Mouse (Mus musculus) layer of hippocampus, adult 2 months (tissue): Measurements from ENCODE around the gene Lrrc75a. TPM values are rescaled to one million over a fixed set of nuclear protein-coding genes. Genes with fewer than 3 reads are reported as not detected.

ENCODE experiments used
- DNase-seq, 2 experiments: peaks; one replicate each; pipeline ENCODE4 v3.0.0; 2022; ENCODE audit warnings: low spot score in 2 of 2
- H3K27ac ChIP-seq: fragments of 200-600 bp; 2 replicates; pipeline ENCODE4 v1.8.1; 2022
- H3K4me3 ChIP-seq: fragments of 200-600 bp; 2 replicates; pipeline ENCODE4 v1.8.1; 2022; ENCODE audit warnings: mild to moderate bottlenecking
- CTCF ChIP-seq: fragments of 200-600 bp; conservative IDR thresholded peaks from 2 replicates; pipeline ENCODE4 v1.8.1; 2022; ENCODE audit warnings: antibody characterized with exemption, mild to moderate bottlenecking, moderate library complexity
- long read RNA-seq, 2 experiments: library from polyadenylated mRNA; stranded (forward); transcript quantifications; one replicate each; pipeline ENCODE4 v2.0.0; 2021; ENCODE audit warnings: borderline mapping rate in 2 of 2
- total RNA-seq, 2 experiments: library from RNA; stranded (reverse); gene quantifications; 2 replicates each; pipeline ENCODE4 v1.2.3; 2021

Gene Lrrc75a
- total RNA-seq, result 1 to 10 TPM; 7.3 to 7.6 TPM
- long read RNA-seq, experiment 1, partial matches to known transcripts, result 0 of 5 reads
- long read RNA-seq, experiment 1, other reads (novel, unspliced or antisense), result 2 of 5 reads
- long read RNA-seq, experiment 2, transcript Lrrc75a-201 (4 exons, 1,984 nt), result major isoform, 6 of 6 reads
- long read RNA-seq, experiment 2, partial matches to known transcripts, result 0 of 6 reads
- long read RNA-seq, experiment 2, other reads (novel, unspliced or antisense), result 0 of 6 reads

DNA sequence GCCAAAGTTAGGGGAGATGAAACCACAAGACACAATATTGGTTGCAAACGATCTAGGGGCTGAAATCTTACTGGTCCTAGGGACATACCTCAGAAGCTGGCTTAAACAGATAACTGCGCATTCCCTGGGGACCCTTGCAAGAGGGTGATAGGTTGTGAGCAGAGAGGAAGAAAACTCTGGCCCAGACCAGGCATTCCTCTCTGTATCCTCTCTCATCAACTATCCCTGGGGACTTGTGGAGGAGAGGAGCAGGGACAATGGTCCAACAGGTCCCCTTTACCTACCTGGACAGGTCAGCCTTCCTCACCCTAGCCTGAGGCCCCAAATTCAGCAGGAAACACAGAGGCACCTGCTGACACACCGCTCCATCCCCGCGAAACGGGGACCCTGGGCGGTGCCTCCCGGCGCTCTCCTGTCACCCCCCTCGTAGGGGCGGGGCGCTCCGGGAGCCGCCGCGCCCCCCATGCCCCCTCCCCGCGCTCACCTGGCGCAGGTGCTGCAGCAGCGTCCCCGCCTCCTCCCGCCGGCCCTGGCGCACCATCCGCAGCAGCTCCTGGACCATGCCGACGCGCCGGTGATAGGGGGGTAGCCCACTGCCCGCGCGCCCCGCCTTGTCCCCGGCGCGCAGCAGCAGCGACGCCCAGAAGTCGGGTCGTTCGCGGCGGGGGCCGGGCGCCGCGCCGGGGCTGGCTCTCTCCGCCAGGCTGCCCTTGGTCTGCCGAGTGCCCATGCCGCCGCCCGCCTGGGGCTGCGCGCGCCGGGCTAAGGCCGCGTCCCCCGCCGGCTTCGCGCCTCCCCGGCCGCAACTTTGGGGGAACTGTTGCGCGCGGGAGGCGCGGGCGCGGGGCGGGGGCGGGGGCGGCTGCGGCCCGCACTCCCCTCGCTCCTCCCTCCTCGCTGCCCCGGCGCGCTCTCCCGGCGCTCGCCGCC is at the start of gene Lrrc75a:
Gene Lrrc75a, minus strand, starts transcription at position 863 of the 930 bp plus-strand sequence.
- no peak for TF ChIP-seq CTCF

DNA sequence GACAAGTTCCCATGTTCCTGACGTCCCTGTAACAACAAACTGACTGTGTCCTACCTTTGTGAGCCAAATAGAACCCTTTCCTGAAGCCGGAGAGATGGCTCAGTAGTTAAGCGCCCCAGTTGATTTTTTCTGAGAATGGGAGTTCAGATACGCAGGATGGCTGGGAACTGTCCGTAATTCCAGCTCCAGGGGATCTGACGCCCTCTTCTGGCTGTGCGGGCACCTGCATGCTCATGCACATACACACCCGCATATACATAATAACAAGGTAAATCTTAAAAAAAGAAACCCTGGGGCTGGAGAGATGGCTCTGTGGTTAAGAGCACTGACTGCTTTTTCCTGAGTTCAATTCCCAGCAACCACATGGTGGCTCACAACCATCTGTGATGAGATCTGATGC is 46.8 kb upstream of the Lrrc75a start:
- Histone ChIP-seq H3K4me3 (no peak overlapping the region), H3K27ac (no peak overlapping the region)
- DNase-seq, result no peak
- TF ChIP-seq CTCF, result peak; percentile 31

More for the DNA sequence above, at the start of gene Lrrc75a:
- no peak for DNase-seq
- H3K27ac ChIP-seq, result peak within 1 kb of the TSS; percentile 79
- H3K4me3 ChIP-seq, result peak within 1 kb of the TSS; percentile 67

DNA sequence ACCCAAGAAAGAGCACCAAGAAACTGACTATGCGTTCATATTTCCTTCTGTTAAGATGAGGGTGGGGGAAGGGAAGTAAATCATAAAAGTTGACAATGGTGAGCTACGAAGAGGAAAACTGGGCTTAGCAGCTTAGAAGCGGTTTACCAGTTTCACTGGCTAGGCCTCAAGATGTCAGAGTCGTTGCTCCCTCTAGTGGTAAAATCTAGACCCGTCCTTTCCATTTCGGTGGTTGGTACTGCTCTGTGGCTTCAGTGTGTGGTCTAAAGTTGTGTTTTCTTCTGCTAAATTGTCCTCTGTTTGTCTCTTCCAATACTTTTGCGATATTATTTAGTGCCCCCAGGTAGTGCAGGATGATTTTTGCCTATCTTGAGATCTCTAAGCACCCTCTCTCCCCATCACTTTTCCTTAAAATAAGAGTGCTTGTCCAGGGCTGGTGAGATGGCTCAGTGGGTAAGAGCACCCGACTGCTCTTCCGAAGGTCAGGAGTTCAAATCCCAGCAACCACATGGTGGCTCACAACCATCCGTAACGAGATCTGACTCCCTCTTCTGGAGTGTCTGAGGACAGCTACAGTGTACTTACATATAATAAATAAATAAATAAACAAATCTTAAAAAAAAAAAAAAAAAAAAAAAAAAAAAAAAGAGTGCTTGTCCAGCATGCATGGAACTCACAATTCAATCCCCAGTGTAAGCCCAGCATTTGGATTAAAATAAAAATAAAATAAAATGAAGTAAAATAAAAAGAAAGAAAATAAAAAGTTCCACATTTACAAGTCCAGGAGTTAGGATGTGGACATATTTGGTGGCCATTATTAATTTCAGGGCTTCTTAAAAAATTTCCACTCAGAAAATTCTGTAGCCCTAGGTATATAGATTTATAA is 45.2 kb upstream of the Lrrc75a start:
- Histone ChIP-seq H3K27ac (no peak overlapping the region), H3K4me3 (no peak overlapping the region)
- peak; percentile 41 to 44 for DNase-seq
- TF ChIP-seq CTCF, result peak; percentile 87

DNA sequence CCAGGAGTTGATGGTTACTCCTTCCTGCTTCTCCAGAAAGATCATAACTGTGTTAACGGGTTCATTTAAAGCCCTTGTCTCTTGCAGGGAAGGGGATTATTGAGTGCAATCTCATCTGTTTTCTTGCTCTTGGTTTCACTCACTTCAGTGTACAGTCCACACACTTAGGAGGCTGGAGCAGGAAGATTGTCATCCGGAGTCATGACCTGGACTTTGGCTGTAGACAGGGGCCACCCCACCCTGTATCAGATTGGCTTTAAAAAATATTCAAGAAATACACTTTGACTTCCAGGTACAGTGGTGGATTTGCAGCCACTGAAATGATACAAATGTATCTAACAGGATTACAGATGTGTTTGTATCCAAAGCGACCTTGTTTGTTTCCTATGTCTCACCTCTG is 43.3 kb upstream of the Lrrc75a start:
- TF ChIP-seq CTCF, result no peak
- Histone ChIP-seq H3K27ac (no peak overlapping the region), H3K4me3 (no peak overlapping the region)
- no peak for DNase-seq

DNA sequence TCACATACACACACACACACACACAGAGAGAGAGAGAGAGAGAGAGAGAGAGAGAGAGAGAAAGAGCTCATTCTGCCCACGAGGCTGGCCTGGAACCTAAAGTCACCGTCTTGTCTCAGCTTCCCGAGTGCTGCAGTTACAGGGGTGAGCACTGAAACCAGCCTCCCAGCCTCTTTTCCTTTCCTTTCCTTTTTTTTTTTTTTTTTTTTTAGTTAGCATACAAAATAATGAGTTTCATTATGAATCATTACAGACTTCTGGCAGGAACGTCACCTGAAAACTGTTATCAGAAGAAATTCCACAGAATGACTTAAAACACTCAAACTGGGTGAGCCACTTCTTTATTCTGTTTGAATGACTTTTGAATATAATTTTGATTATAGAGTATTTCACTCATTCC is 31.6 kb upstream of the Lrrc75a start:
- DNase-seq, result no peak
- no peak overlapping the region for H3K27ac ChIP-seq
- H3K4me3 ChIP-seq, result no peak overlapping the region
- TF ChIP-seq CTCF, result no peak

DNA sequence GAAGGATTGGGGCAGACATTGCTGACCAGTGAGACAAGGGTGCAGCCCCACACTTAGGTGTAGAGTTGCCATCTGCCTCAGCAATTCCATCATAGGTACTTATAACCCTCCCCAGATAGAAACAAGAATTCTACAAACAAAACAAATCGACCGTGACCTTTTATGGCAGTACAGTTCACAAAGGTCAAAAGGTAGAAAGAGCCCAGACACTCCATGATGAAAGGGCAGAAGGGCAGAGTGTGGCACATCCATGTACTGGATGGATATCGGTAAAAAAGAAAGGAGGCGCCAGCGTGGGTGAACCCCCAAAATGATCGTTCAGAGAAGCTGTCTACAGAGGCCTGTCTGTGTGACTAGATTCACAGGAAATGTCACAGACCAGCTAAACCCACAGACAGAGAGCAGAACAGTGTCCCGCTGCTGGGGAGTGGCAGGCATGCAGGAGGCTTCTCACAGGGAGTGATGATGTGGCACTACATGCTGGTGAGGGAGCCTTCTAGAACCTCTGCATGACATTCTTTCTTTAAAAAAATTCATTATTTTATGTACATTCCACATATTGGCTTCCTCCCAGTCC is 30.5 kb upstream of the Lrrc75a start:
- no peak for DNase-seq
- TF ChIP-seq CTCF, result no peak
- no peak overlapping the region for H3K4me3 ChIP-seq

DNA sequence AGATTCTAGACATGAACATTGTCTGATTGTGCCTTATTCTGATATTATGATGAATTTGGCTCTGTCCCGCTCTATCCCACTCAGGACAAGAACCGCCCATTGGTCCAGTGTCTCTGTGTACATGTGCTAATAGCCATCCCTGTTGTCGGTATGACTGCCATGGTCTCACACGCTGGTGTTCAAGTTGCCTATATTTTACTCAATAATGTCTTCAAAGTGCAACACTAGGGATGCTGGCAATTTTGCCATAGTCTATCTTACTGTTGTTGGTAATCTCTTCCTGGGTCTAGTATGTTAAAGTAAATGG is 27.9 kb upstream of the Lrrc75a start:
- Histone ChIP-seq H3K4me3 (no peak overlapping the region), H3K27ac (no peak overlapping the region)
- DNase-seq, result no peak
- no peak for TF ChIP-seq CTCF

More for the DNA sequence above, 30.5 kb upstream of the Lrrc75a start:
- no peak overlapping the region for H3K27ac ChIP-seq

DNA sequence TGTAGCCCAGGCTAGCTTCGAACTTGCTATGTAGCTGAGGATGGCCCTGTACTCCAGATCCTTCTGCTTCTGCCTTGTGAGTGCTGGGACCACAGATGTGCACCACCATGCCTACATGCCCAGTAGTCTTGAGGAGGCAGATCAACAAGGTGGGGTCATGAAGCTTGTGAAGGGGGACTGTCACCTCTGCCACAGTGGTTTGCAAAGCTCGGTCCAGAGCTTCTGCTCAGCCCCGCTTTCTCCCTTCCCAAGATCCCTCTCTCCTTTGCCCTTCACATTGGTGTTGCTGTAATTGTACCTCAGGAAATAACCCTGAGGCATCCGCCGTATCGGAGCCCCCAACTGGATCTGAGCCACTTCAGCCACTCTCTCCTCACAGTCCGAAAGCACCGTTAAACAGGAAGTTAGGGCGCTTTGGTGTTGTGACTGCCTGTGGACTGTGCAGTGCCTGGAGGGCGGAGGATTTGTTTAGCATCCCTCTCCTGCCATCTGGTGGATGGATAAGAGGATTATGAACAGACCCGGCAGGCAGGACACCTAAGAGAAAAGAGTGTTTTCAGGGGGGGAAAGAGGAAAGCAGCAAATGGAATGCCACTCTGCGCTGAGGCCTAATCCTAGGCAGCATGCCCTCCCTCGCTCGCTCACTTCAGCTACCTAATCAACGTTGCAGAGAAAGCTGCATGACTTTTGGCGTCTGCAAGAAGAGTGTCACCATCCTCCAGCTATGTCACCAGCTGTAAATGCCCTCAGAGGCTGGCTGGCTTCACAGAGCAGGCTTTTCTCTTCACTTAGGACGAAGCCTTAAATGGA is 27.4 kb upstream of the Lrrc75a start:
- DNase-seq, result peak; percentile 79 to 84
- H3K27ac ChIP-seq, result no peak overlapping the region
- peak overlapping the region; percentile 28; the same call in 1 of the 2 replicates for H3K4me3 ChIP-seq
- TF ChIP-seq CTCF, result peak; percentile 84

DNA sequence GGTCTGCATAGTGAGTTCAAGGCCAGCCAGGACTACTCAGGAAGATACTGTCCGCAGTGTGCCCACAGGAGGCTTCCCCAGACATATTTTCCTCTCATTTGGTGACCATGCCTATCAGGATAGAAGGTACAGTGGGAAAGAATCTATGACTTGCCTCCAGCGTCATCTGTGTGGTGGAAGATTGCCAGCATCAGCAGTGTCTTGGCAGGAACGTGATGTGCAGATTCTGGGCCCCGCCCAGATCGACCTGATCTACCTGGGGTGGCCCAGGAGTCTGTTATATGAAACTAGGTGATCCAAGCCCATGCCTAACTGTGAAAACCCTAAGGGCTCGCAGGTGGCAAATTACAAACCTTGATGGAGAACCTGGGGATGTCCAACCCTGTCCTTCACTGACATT is 21.7 kb upstream of the Lrrc75a start:
- DNase-seq, result no peak
- Histone ChIP-seq H3K27ac (peak overlapping the region; percentile 53; the same call in 1 of the 2 replicates), H3K4me3 (peak overlapping the region; percentile 20; the same call in 1 of the 2 replicates)
- no peak for TF ChIP-seq CTCF

DNA sequence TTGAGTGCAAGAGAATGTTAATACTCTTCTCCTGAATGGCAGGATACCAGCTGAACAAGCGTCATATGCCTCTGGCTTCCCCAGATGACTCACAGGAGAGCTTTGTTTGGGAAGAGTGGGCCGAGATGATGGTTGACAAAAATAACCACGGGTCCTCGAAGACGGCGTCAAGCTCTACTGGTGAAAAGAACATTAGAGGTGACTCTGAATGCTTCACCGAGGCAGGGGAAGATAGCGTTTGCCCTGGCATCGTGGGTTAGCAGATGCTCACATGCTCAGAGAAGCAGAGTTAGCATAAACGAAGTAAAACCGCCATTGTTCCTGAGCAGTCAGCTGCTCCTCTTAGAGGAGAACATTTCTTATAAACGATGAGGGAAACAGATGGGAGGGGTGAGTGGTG is 21.1 kb upstream of the Lrrc75a start:
- peak overlapping the region; percentile 53; the same call in 1 of the 2 replicates for H3K27ac ChIP-seq
- DNase-seq, result peak; percentile 54 to 81

DNA sequence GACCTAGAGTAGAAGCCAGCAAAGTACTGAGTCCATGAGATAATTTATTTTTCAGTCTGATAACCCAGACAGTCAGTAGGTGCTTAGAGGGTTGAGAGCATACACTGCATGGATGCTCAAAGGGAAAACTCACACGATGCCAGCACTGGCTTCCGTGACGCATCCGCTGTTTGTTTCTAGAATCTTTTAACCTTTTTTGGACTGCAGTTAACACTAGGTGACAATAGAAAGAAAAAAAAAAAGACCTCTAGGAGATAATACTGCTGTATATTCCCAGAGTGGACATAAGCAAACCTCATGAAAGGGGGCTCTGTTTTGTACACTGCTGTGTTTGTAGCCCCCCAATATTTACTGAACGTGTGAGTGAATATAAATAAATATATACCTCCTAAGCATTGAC is 20.7 kb upstream of the Lrrc75a start:
- TF ChIP-seq CTCF, result no peak
- no peak for DNase-seq
- H3K27ac ChIP-seq, result no peak overlapping the region
- H3K4me3 ChIP-seq, result no peak overlapping the region

More for the DNA sequence above, 21.1 kb upstream of the Lrrc75a start:
- no peak for TF ChIP-seq CTCF
- peak overlapping the region; percentile 20; the same call in 1 of the 2 replicates for H3K4me3 ChIP-seq

DNA sequence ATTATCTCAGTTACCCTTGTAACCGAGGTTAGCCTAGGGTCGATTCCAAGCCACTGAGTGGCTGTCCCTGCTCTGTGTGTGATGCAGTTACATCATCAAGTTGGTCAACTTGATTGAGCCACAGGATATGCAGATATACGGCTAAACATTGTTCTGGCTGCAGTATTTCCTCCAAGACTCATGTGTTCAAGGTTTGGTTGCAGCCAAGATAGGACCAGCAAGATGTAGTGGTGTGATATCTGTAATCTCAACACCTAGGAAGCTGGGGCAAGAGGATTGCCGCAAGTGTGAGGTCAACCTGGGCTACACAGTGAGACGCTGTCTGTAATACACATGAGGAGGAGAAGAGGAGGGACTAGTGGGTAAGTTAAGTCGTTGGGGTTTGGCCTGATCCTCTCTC is 15.9 kb upstream of the Lrrc75a start:
- H3K4me3 ChIP-seq, result no peak overlapping the region
- DNase-seq, result no peak
- H3K27ac ChIP-seq, result no peak overlapping the region
- TF ChIP-seq CTCF, result no peak
